Mouse (Mus musculus) bone marrow macrophage, adult 2 months (primary cell): ENCODE results near the gene Mmp15.

Experiments
- CTCF ChIP-seq: IDR thresholded peaks from 2 replicates; pipeline ENCODE4 v1.5.1; 2012; ENCODE audit warnings: low read depth, mild to moderate bottlenecking, low read length, moderate library complexity
- POLR2A ChIP-seq: IDR thresholded peaks from 2 replicates; pipeline ENCODE4 v1.6.1; 2012; ENCODE audit warnings: mild to moderate bottlenecking, low read depth, low read length, borderline replicate concordance

GRCm38 (mm10) chr8:95305526-95305925 lies 46.5 kb upstream of the Mmp15 start:
- no peak for TF ChIP-seq POLR2A
- TF ChIP-seq CTCF, result no peak
